Mouse (Mus musculus) lung, adult 2 months (tissue): ENCODE measurements around the gene Arhgdib.

Experiments
- CTCF ChIP-seq: fragments of 200-500 bp; IDR thresholded peaks from 2 replicates; pipeline ENCODE4 v1.5.1; 2011; ENCODE audit warnings: mild to moderate bottlenecking, low read length, control low read depth; ENCODE audit not compliant: insufficient read depth
- POLR2A ChIP-seq: fragments of 200-500 bp; IDR thresholded peaks from 2 replicates; pipeline ENCODE4 v1.6.1; 2011; ENCODE audit warnings: low read depth, mild to moderate bottlenecking, control low read depth, low read length, borderline replicate concordance; ENCODE audit errors: extremely low read depth

DNA sequence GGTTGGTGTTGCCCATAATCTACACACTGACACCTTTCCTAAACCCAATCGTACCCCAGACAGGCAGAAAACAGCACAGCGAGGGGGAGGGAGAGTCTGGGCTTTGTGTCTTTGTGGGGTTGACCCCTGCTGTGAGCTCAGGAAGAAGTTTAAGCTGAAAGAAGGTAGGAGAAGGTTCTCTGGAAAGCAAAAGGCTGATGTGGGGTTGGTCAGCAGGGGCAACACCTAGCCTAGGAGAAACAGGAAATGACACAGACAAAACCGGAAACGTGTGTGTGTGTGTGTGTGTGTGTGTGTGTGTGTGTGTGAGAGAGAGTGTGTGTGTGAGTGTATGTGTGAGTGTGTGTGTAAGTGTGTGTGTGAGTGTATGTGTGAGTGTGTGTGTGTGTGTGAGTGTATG, 25.8 kb upstream of the Arhgdib start:
- TF ChIP-seq CTCF = no peak
- no peak for TF ChIP-seq POLR2A
